Mouse (Mus musculus) neural tube, embryonic 13.5 days (tissue): ENCODE data around the gene Liph. TPM values are rescaled to one million over a fixed set of nuclear protein-coding genes. Genes with fewer than 3 reads are reported as not detected.
"Not testable (repeated sequence)": the region's sequence is repeated elsewhere in the genome, so short reads cannot be mapped to it uniquely, and the experiment has no call there.

Source experiments
- ATAC-seq: fragments of 200-750 bp; cut with Nextera tagmentation; 2 replicates; pipeline ENCODE4 v1.8.0; 2017; ENCODE audit warnings: low read depth, mild to moderate bottlenecking, moderate TSS enrichment, moderate library complexity
- H3K27ac ChIP-seq: fragments of 300-500 bp; sonication (generic); replicated peaks from 2 replicates; pipeline ENCODE4 v1.5.1; 2015; ENCODE audit warnings: moderate library complexity, mild to moderate bottlenecking, inconsistent platforms
- H3K27me3 ChIP-seq: fragments of 300-500 bp; sonication (generic); 2 replicates; pipeline ENCODE4 v1.6.1; 2015; ENCODE audit warnings: mild to moderate bottlenecking, inconsistent platforms
- H3K36me3 ChIP-seq: fragments of 300-500 bp; sonication (generic); 2 replicates; pipeline ENCODE4 v1.6.1; 2015; ENCODE audit warnings: mild to moderate bottlenecking, inconsistent platforms
- H3K4me1 ChIP-seq: fragments of 300-500 bp; sonication (generic); replicated peaks from 2 replicates; pipeline ENCODE4 v1.6.1; 2015; ENCODE audit warnings: inconsistent platforms
- H3K4me2 ChIP-seq: fragments of 300-500 bp; sonication (generic); 2 replicates; pipeline ENCODE4 v1.6.1; 2015; ENCODE audit warnings: inconsistent platforms, mild to moderate bottlenecking, moderate library complexity
- H3K4me3 ChIP-seq: fragments of 300-500 bp; sonication (generic); 2 replicates; pipeline ENCODE4 v1.5.1; 2015; ENCODE audit warnings: mild to moderate bottlenecking, inconsistent platforms
- H3K9ac ChIP-seq: fragments of 300-500 bp; sonication (generic); 2 replicates; pipeline ENCODE4 v1.6.1; 2015; ENCODE audit warnings: moderate library complexity, mild to moderate bottlenecking, inconsistent platforms
- H3K9me3 ChIP-seq: fragments of 300-500 bp; sonication (generic); 2 replicates; pipeline ENCODE4 v1.6.1; 2016; ENCODE audit warnings: inconsistent platforms
- WGBS: fragments of 180-500 bp; shearing (Covaris S2); methylation state at CpG from one replicate; pipeline ENCODE4 v1.1.7; 2015; 5-methylcytosine and 5-hydroxymethylcytosine counted together
- polyA plus RNA-seq: library from polyadenylated mRNA; unstranded; fragments of >200 nt; fragmentation: Nextera tagmentation; extraction: Ambion mirVana; gene quantifications from 2 replicates; pipeline ENCODE4 v1.2.1, GENCODE M21; 2015

Gene Liph
- polyA plus RNA-seq, 1 experiment from 2014 or later, result 0.29 TPM

- H3K4me2 ChIP-seq, result no peak overlapping the region
These were observed 2.6 kb upstream of the Liph start for GRCm38 (mm10) chr16:21998061-21998460.

GRCm38 (mm10) chr16:21996881-21997641 is 1.6 kb upstream of the Liph start:
- H3K9ac ChIP-seq, result no peak overlapping the region
- no peak overlapping the region for H3K4me3 ChIP-seq
- H3K4me2 ChIP-seq, result no peak overlapping the region
- H3K9me3 ChIP-seq, result no peaks in the 10 kb centered on the region
- H3K27me3 ChIP-seq, result peaks cover 4% of the 10 kb centered on the region
- WGBS, result 72% methylated on average over 5 of the region's 5 CpGs
- no peak for ATAC-seq
- H3K36me3 ChIP-seq, result no peaks in the 10 kb centered on the region
- H3K4me1 ChIP-seq, result peaks cover 7% of the 10 kb centered on the region
- H3K27ac ChIP-seq, result no peak overlapping the region

More at GRCm38 (mm10) chr16:21998061-21998460, 2.6 kb upstream of the Liph start:
- Histone ChIP-seq H3K4me3 (no peak overlapping the region), H3K27ac (no peak overlapping the region), H3K36me3 (no peaks in the 10 kb centered on the region), H3K9me3 (no peaks in the 10 kb centered on the region), H3K27me3 (peaks cover 4% of the 10 kb centered on the region), H3K4me1 (peaks cover 7% of the 10 kb centered on the region), H3K9ac (no peak overlapping the region)
- 86% methylated on average over 5 of the region's 5 CpGs for WGBS
- no peak for ATAC-seq

- Histone ChIP-seq H3K36me3 (no peaks in the 10 kb centered on the region), H3K9me3 (no peaks in the 10 kb centered on the region), H3K4me1 (peaks cover 7% of the 10 kb centered on the region), H3K9ac (no peak overlapping the region), H3K27ac (no peak overlapping the region), H3K4me3 (no peak overlapping the region), H3K27me3 (peaks cover 4% of the 10 kb centered on the region), H3K4me2 (no peak overlapping the region)
- ATAC-seq, result no peak
- 73% methylated on average over 4 of the region's 4 CpGs for WGBS
These were observed 939 bp upstream of the Liph start for GRCm38 (mm10) chr16:21996402-21996801.

- H3K36me3 ChIP-seq, result no peaks in the 10 kb centered on the region
- H3K4me3 ChIP-seq, result no peak overlapping the region
- no peak for ATAC-seq
- no peak overlapping the region for H3K9ac ChIP-seq
- H3K4me1 ChIP-seq, result peaks cover 7% of the 10 kb centered on the region
- H3K9me3 ChIP-seq, result no peaks in the 10 kb centered on the region
- H3K27me3 ChIP-seq, result peaks cover 4% of the 10 kb centered on the region; the same call in 1 of the 2 replicates
- H3K4me2 ChIP-seq, result no peak overlapping the region
- 95% methylated on average over 2 of the region's 2 CpGs for WGBS
- H3K27ac ChIP-seq, result no peak overlapping the region
These were observed 3.7 kb downstream of the Liph start for GRCm38 (mm10) chr16:21991774-21992173.

GRCm38 (mm10) chr16:21990893-21991292 is 4.6 kb downstream of the Liph start:
- not testable (repeated sequence) for H3K36me3 ChIP-seq, H3K9ac ChIP-seq, ATAC-seq, H3K9me3 ChIP-seq, H3K27ac ChIP-seq, H3K4me1 ChIP-seq, H3K27me3 ChIP-seq, H3K4me3 ChIP-seq, H3K4me2 ChIP-seq

GRCm38 (mm10) chr16:21987956-21988355 is 7.5 kb downstream of the Liph start:
- Histone ChIP-seq H3K4me3 (no peak overlapping the region), H3K36me3 (no peaks in the 10 kb centered on the region), H3K9ac (no peak overlapping the region), H3K9me3 (no peaks in the 10 kb centered on the region), H3K27me3 (no peaks in the 10 kb centered on the region), H3K27ac (no peak overlapping the region), H3K4me1 (no peaks in the 10 kb centered on the region), H3K4me2 (no peak overlapping the region)
- ATAC-seq, result no peak
- WGBS, result 77% methylated on average over 5 of the region's 5 CpGs

GRCm38 (mm10) chr16:21986191-21986590 is 9.3 kb downstream of the Liph start:
- Histone ChIP-seq H3K36me3 (no peaks in the 10 kb centered on the region), H3K4me2 (no peak overlapping the region), H3K27ac (no peak overlapping the region), H3K27me3 (no peaks in the 10 kb centered on the region), H3K9me3 (no peaks in the 10 kb centered on the region), H3K4me1 (no peaks in the 10 kb centered on the region), H3K4me3 (no peak overlapping the region), H3K9ac (no peak overlapping the region)
- 31% methylated on average over 3 of the region's 3 CpGs for WGBS
- ATAC-seq, result no peak

GRCm38 (mm10) chr16:21984091-21984490 is 11.4 kb downstream of the Liph start:
- Histone ChIP-seq H3K27ac (no peak overlapping the region), H3K4me1 (no peaks in the 10 kb centered on the region), H3K4me2 (no peak overlapping the region), H3K9ac (no peak overlapping the region), H3K27me3 (no peaks in the 10 kb centered on the region), H3K36me3 (no peaks in the 10 kb centered on the region), H3K9me3 (no peaks in the 10 kb centered on the region), H3K4me3 (no peak overlapping the region)
- no peak for ATAC-seq
- 88% methylated on average over 12 of the region's 12 CpGs for WGBS

GRCm38 (mm10) chr16:21983581-21983980 is 11.9 kb downstream of the Liph start:
- no peak overlapping the region for H3K27ac ChIP-seq
- no peaks in the 10 kb centered on the region for H3K27me3 ChIP-seq
- H3K9ac ChIP-seq, result no peak overlapping the region
- ATAC-seq, result no peak
- WGBS, result 94% methylated on average over 4 of the region's 4 CpGs
- H3K9me3 ChIP-seq, result no peaks in the 10 kb centered on the region
- H3K36me3 ChIP-seq, result no peaks in the 10 kb centered on the region
- no peak overlapping the region for H3K4me3 ChIP-seq
- H3K4me1 ChIP-seq, result no peaks in the 10 kb centered on the region
- no peak overlapping the region for H3K4me2 ChIP-seq

- H3K4me2 ChIP-seq, result no peak overlapping the region
- H3K36me3 ChIP-seq, result no peaks in the 10 kb centered on the region
- H3K4me1 ChIP-seq, result no peaks in the 10 kb centered on the region
- H3K9ac ChIP-seq, result no peak overlapping the region
- no peak overlapping the region for H3K27ac ChIP-seq
- no peak for ATAC-seq
- WGBS, result 90% methylated on average over 9 of the region's 9 CpGs
- H3K4me3 ChIP-seq, result no peak overlapping the region
- H3K27me3 ChIP-seq, result no peaks in the 10 kb centered on the region
- H3K9me3 ChIP-seq, result no peaks in the 10 kb centered on the region
These were observed 12.3 kb downstream of the Liph start for GRCm38 (mm10) chr16:21983146-21983545.

- Histone ChIP-seq H3K9ac (no peak overlapping the region), H3K36me3 (no peaks in the 10 kb centered on the region), H3K4me2 (no peak overlapping the region), H3K27ac (no peak overlapping the region), H3K4me1 (peaks cover 9% of the 10 kb centered on the region), H3K4me3 (no peak overlapping the region), H3K27me3 (no peaks in the 10 kb centered on the region; the same call in 1 of the 2 replicates), H3K9me3 (no peaks in the 10 kb centered on the region)
- WGBS, result 79% methylated on average over 5 of the region's 5 CpGs
- ATAC-seq, result no peak
These were observed 18.1 kb downstream of the Liph start for GRCm38 (mm10) chr16:21977347-21977746.

GRCm38 (mm10) chr16:21976203-21976602 is 19.3 kb downstream of the Liph start:
- Histone ChIP-seq H3K36me3 (no peaks in the 10 kb centered on the region), H3K27ac (no peak overlapping the region), H3K27me3 (no peaks in the 10 kb centered on the region; the same call in 1 of the 2 replicates), H3K9me3 (no peaks in the 10 kb centered on the region), H3K4me3 (peak overlapping the region; percentile 8; the same call in 1 of the 2 replicates), H3K4me1 (peaks cover 9% of the 10 kb centered on the region), H3K4me2 (peak overlapping the region; percentile 43), H3K9ac (peak overlapping the region; percentile 6; the same call in 1 of the 2 replicates)
- ATAC-seq, result no peak
- WGBS, result 2% methylated on average over 16 of the region's 16 CpGs

- H3K9me3 ChIP-seq, result no peaks in the 10 kb centered on the region
- H3K4me2 ChIP-seq, result no peak overlapping the region
- H3K27me3 ChIP-seq, result no peaks in the 10 kb centered on the region
- no peak for ATAC-seq
- no peaks in the 10 kb centered on the region for H3K36me3 ChIP-seq
- no peak overlapping the region for H3K4me3 ChIP-seq
- WGBS, result 70% methylated on average over 4 of the region's 4 CpGs
- no peak overlapping the region for H3K9ac ChIP-seq
- 0 out of 2 replicates have a peak overlapping the region, but pooled peaks have one; percentile 33 for H3K27ac ChIP-seq
- peaks cover 8% of the 10 kb centered on the region for H3K4me1 ChIP-seq
These were observed 24.0 kb downstream of the Liph start for GRCm38 (mm10) chr16:21971446-21971845.
